Mouse (Mus musculus): ENCODE results near the gene Cntf. TPM values are rescaled to one million over a fixed set of nuclear protein-coding genes. Genes with fewer than 3 reads are reported as not detected.
"Not testable (repeated sequence)": the region's sequence is repeated elsewhere in the genome, so short reads cannot be mapped to it uniquely, and the experiment has no call there.

The Cntf gene
- total and polyA plus RNA-seq, 3 experiments, result 0.10 to 7.4 (median 3.0) TPM

GRCm38 (mm10) chr19:12758936-12759478 lies 6.4 kb downstream of the Cntf start:
- DNase-seq (ENCODE audit: low spot score), result no peak
- H3K4me1 ChIP-seq (ENCODE audit: insufficient read depth, low read depth, low read length), result no peaks in the 10 kb centered on the region
- TF ChIP-seq CTCF (IDR thresholded peaks at IDR 0.05; ENCODE audit: low read depth, low read length), result no peak
- no peak for TF ChIP-seq TAL1 (conservative IDR thresholded peaks at IDR 0.05; ENCODE audit: low read depth, low read length)
- TF ChIP-seq GATA1 (IDR thresholded peaks at IDR 0.05; ENCODE audit: borderline replicate concordance, low read length), result no peak
- TF ChIP-seq GATA2 (IDR thresholded peaks at IDR 0.05; ENCODE audit: borderline replicate concordance, low read depth, low read length), result no peak
- TF ChIP-seq POLR2AphosphoS5 (IDR thresholded peaks at IDR 0.05; ENCODE audit: insufficient replicate concordance, low read depth, low read length), result no peak
- no peaks in the 10 kb centered on the region for H3K9me3 ChIP-seq (replicated peaks)
- peaks cover 23% of the 10 kb centered on the region for H3K36me3 ChIP-seq (replicated peaks)
- no peak for ATAC-seq (ENCODE audit: extremely low read depth, insufficient number of reproducible peaks, low FRiP score, poor library complexity, severe bottlenecking)
- no peak overlapping the region for H3K4me3 ChIP-seq (ENCODE audit: low read depth, low read length)
- peaks cover 5% of the 10 kb centered on the region; the same call in 1 of the 2 replicates for H3K27me3 ChIP-seq (ENCODE audit: insufficient read depth, low read length)

- Histone ChIP-seq H3K36me3 (replicated peaks) (peaks cover under 1% of the 10 kb centered on the region), H3K4me1 (ENCODE audit: insufficient read depth, low read depth, low read length) (no peaks in the 10 kb centered on the region), H3K9me3 (replicated peaks) (no peaks in the 10 kb centered on the region), H3K4me3 (ENCODE audit: low read depth, low read length) (no peak overlapping the region), H3K27me3 (ENCODE audit: insufficient read depth, low read length) (peaks cover 5% of the 10 kb centered on the region)
- TF ChIP-seq GATA2 (IDR thresholded peaks at IDR 0.05; ENCODE audit: borderline replicate concordance, low read depth, low read length), result no peak
- TF ChIP-seq TAL1 (conservative IDR thresholded peaks at IDR 0.05; ENCODE audit: low read depth, low read length), result no peak
- TF ChIP-seq GATA1 (IDR thresholded peaks at IDR 0.05; ENCODE audit: borderline replicate concordance, low read length), result no peak
- TF ChIP-seq POLR2AphosphoS5 (IDR thresholded peaks at IDR 0.05; ENCODE audit: insufficient replicate concordance, low read depth, low read length), result no peak
- no peak for TF ChIP-seq CTCF (IDR thresholded peaks at IDR 0.05; ENCODE audit: low read depth, low read length)
- no peak for DNase-seq (ENCODE audit: low spot score)
- no peak for ATAC-seq (ENCODE audit: extremely low read depth, insufficient number of reproducible peaks, low FRiP score, poor library complexity, severe bottlenecking)
These were observed 9.1 kb downstream of the Cntf start for GRCm38 (mm10) chr19:12756286-12756685.

- Histone ChIP-seq H3K9me3 (replicated peaks) (no peaks in the 10 kb centered on the region), H3K27me3 (ENCODE audit: insufficient read depth, low read length) (peaks cover 6% of the 10 kb centered on the region; the same call in 1 of the 2 replicates), H3K4me1 (ENCODE audit: insufficient read depth, low read depth, low read length) (no peaks in the 10 kb centered on the region), H3K4me3 (ENCODE audit: low read depth, low read length) (no peak overlapping the region), H3K36me3 (replicated peaks) (no peaks in the 10 kb centered on the region)
- no peak for TF ChIP-seq TAL1 (conservative IDR thresholded peaks at IDR 0.05; ENCODE audit: low read depth, low read length)
- TF ChIP-seq CTCF (IDR thresholded peaks at IDR 0.05; ENCODE audit: low read depth, low read length), result no peak
- TF ChIP-seq GATA2 (IDR thresholded peaks at IDR 0.05; ENCODE audit: borderline replicate concordance, low read depth, low read length), result no peak
- TF ChIP-seq GATA1 (IDR thresholded peaks at IDR 0.05; ENCODE audit: borderline replicate concordance, low read length), result no peak
- TF ChIP-seq POLR2AphosphoS5 (IDR thresholded peaks at IDR 0.05; ENCODE audit: insufficient replicate concordance, low read depth, low read length), result no peak
- no peak for ATAC-seq (ENCODE audit: extremely low read depth, insufficient number of reproducible peaks, low FRiP score, poor library complexity, severe bottlenecking)
- no peak for DNase-seq (ENCODE audit: low spot score)
These were observed 33.5 kb downstream of the Cntf start for GRCm38 (mm10) chr19:12731950-12732349.

- no peaks in the 10 kb centered on the region for H3K36me3 ChIP-seq (replicated peaks)
- TF ChIP-seq CTCF (IDR thresholded peaks at IDR 0.05; ENCODE audit: low read depth, low read length), result no peak
- no peak for TF ChIP-seq GATA2 (IDR thresholded peaks at IDR 0.05; ENCODE audit: borderline replicate concordance, low read depth, low read length)
- no peak for TF ChIP-seq GATA1 (IDR thresholded peaks at IDR 0.05; ENCODE audit: borderline replicate concordance, low read length)
- TF ChIP-seq POLR2AphosphoS5 (IDR thresholded peaks at IDR 0.05; ENCODE audit: insufficient replicate concordance, low read depth, low read length), result no peak
- TF ChIP-seq TAL1 (conservative IDR thresholded peaks at IDR 0.05; ENCODE audit: low read depth, low read length), result no peak
- no peaks in the 10 kb centered on the region for H3K4me1 ChIP-seq (ENCODE audit: insufficient read depth, low read depth, low read length)
- no peaks in the 10 kb centered on the region for H3K9me3 ChIP-seq (replicated peaks)
- ATAC-seq (ENCODE audit: extremely low read depth, insufficient number of reproducible peaks, low FRiP score, poor library complexity, severe bottlenecking), result no peak
- peaks cover 6% of the 10 kb centered on the region; the same call in 1 of the 2 replicates for H3K27me3 ChIP-seq (ENCODE audit: insufficient read depth, low read length)
- no peak overlapping the region for H3K4me3 ChIP-seq (ENCODE audit: low read depth, low read length)
- no peak for DNase-seq (ENCODE audit: low spot score)
These were observed 34.4 kb downstream of the Cntf start for GRCm38 (mm10) chr19:12731036-12731435.

- no peak overlapping the region for H3K4me3 ChIP-seq (ENCODE audit: low read depth, low read length)
- ATAC-seq (ENCODE audit: extremely low read depth, insufficient number of reproducible peaks, low FRiP score, poor library complexity, severe bottlenecking) (no peak), DNase-seq (ENCODE audit: low spot score) (no peak)
- TF ChIP-seq CTCF (IDR thresholded peaks at IDR 0.05; ENCODE audit: low read depth, low read length) (no peak), GATA2 (IDR thresholded peaks at IDR 0.05; ENCODE audit: borderline replicate concordance, low read depth, low read length) (no peak), GATA1 (IDR thresholded peaks at IDR 0.05; ENCODE audit: borderline replicate concordance, low read length) (no peak)
- H3K4me1 ChIP-seq (ENCODE audit: insufficient read depth, low read depth, low read length), result no peaks in the 10 kb centered on the region
- H3K27me3 ChIP-seq (ENCODE audit: insufficient read depth, low read length), result 0 out of 2 replicates have a peak, but pooled peaks cover 2% of the 10 kb centered on the region
- no peaks in the 10 kb centered on the region for H3K9me3 ChIP-seq (replicated peaks)
- no peaks in the 10 kb centered on the region for H3K36me3 ChIP-seq (replicated peaks)
These were observed 39.6 kb downstream of the Cntf start for GRCm38 (mm10) chr19:12725851-12726250.

- TF ChIP-seq CTCF (IDR thresholded peaks at IDR 0.05; ENCODE audit: low read depth, low read length) (no peak), GATA1 (IDR thresholded peaks at IDR 0.05; ENCODE audit: borderline replicate concordance, low read length) (no peak)
- Histone ChIP-seq H3K4me3 (ENCODE audit: low read depth, low read length) (no peak overlapping the region), H3K4me1 (ENCODE audit: insufficient read depth, low read depth, low read length) (no peaks in the 10 kb centered on the region), H3K27me3 (ENCODE audit: insufficient read depth, low read length) (peaks cover 3% of the 10 kb centered on the region; the same call in 1 of the 2 replicates), H3K36me3 (replicated peaks) (no peaks in the 10 kb centered on the region), H3K9me3 (replicated peaks) (no peaks in the 10 kb centered on the region)
- DNase-seq (ENCODE audit: low spot score), result no peak
- no peak for ATAC-seq (ENCODE audit: extremely low read depth, insufficient number of reproducible peaks, low FRiP score, poor library complexity, severe bottlenecking)
These were observed 43.1 kb downstream of the Cntf start for GRCm38 (mm10) chr19:12722308-12722707.

GRCm38 (mm10) chr19:12721596-12721995 lies 43.8 kb downstream of the Cntf start:
- not testable (repeated sequence) for H3K9me3 ChIP-seq (replicated peaks); ATAC-seq (ENCODE audit: extremely low read depth, insufficient number of reproducible peaks, low FRiP score, poor library complexity, severe bottlenecking); DNase-seq (ENCODE audit: low spot score); H3K36me3 ChIP-seq (replicated peaks); H3K27me3 ChIP-seq (ENCODE audit: insufficient read depth, low read length); H3K4me3 ChIP-seq (ENCODE audit: low read depth, low read length); H3K4me1 ChIP-seq (ENCODE audit: insufficient read depth, low read depth, low read length)

- DNase-seq (ENCODE audit: low spot score); ATAC-seq (ENCODE audit: extremely low read depth, insufficient number of reproducible peaks, low FRiP score, poor library complexity, severe bottlenecking); H3K36me3 ChIP-seq (replicated peaks); H3K9me3 ChIP-seq (replicated peaks); H3K4me3 ChIP-seq (ENCODE audit: low read depth, low read length); H3K4me1 ChIP-seq (ENCODE audit: insufficient read depth, low read depth, low read length); H3K27me3 ChIP-seq (ENCODE audit: insufficient read depth, low read length): not testable (repeated sequence)
These were observed 44.5 kb downstream of the Cntf start for GRCm38 (mm10) chr19:12720919-12721318.

Data from G1E (cell line).